Mouse (Mus musculus) kidney, adult 2 months (tissue): Measurements from ENCODE around the gene Bnip2. TPM values are rescaled to one million over a fixed set of nuclear protein-coding genes. Genes with fewer than 3 reads are reported as not detected.

Experiments
- DNase-seq: peaks from one replicate; pipeline ENCODE4 v3.0.0; 2021
- H3K27ac ChIP-seq: fragments of 200-500 bp; 2 replicates; pipeline ENCODE4 v1.5.1; 2012; ENCODE audit warnings: low read depth, low read length, control low read depth, inconsistent platforms; ENCODE audit not compliant: insufficient read depth
- H3K27me3 ChIP-seq: fragments of 200-500 bp; replicated peaks from 2 replicates; pipeline ENCODE4 v1.6.1; 2012; ENCODE audit warnings: mild to moderate bottlenecking, moderate library complexity, low read length, inconsistent platforms; ENCODE audit not compliant: control insufficient read depth, insufficient read depth
- H3K36me3 ChIP-seq: fragments of 200-500 bp; 2 replicates; pipeline ENCODE4 v1.6.1; 2012; ENCODE audit warnings: mild to moderate bottlenecking, moderate library complexity, low read length, inconsistent platforms; ENCODE audit not compliant: control insufficient read depth, insufficient read depth
- H3K4me1 ChIP-seq: fragments of 200-500 bp; 2 replicates; pipeline ENCODE4 v1.6.1; 2011; ENCODE audit warnings: low read length; ENCODE audit not compliant: control insufficient read depth, insufficient read depth
- H3K4me3 ChIP-seq: fragments of 200-500 bp; 2 replicates; pipeline ENCODE4 v1.5.1; 2011; ENCODE audit warnings: mild to moderate bottlenecking, low read depth, low read length, control low read depth; ENCODE audit not compliant: insufficient read depth
- CTCF ChIP-seq: fragments of 200-500 bp; conservative IDR thresholded peaks from 2 replicates; pipeline ENCODE4 v1.5.1; 2011; ENCODE audit warnings: low read depth, mild to moderate bottlenecking, control low read depth, low read length, moderate library complexity, mixed read lengths; ENCODE audit not compliant: insufficient read depth, insufficient read length
- POLR2A ChIP-seq: fragments of 200-500 bp; IDR thresholded peaks from one replicate; pipeline ENCODE4 v1.6.1; 2011; ENCODE audit warnings: low read depth, low read length, control low read depth
- WGBS: fragments of 180-500 bp; shearing (Covaris S2); methylation state at CpG from one replicate; pipeline ENCODE4 v1.1.7; 2018; 5-methylcytosine and 5-hydroxymethylcytosine counted together
- polyA plus RNA-seq: library from polyadenylated mRNA; depleted of rRNA; stranded (reverse); fragments of >200 nt; gene quantifications from 2 replicates; pipeline ENCODE4 v1.2.3, GENCODE M21; 2012

The Bnip2 gene
- polyA plus RNA-seq, 1 experiment: 19.0 TPM

DNA sequence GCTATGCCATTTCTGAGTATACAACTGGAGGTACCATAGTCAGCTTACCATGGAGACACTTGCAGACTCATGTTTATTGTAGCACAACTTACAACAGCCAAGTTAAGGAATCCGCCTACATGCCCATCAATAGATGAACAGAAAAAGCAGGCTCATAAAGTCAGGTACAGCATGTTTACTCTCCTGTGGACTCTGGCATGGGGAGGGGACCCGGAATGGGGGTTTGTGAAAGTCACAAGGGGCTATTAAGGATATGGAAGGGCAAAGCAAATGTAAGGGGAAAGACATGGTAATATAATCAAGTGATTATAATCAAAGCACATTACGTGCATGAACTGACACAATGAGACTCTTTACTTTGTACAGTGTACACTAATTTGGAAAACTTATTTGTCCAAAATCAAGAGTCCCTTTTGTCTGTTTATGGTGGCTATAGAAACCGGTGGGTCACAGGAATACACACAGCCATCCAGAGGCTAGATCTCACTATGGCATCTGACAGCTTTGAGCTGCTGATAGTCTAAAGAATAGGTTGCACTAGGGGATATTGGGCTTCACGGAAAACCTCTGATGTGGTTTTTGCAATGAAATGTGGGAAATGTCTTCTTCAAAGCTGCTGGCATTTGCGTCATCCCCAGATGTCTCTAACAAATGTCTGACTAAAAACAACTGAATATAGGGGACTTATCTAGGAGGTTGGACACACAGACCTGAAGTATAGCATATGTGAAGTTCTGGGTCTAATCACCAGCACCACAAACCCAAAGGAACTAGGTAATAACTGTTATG, 50.5 kb downstream of the Bnip2 start:
- Histone ChIP-seq H3K4me1 (no peaks in the 10 kb centered on the region), H3K27me3 (no peaks in the 10 kb centered on the region), H3K27ac (no peak overlapping the region), H3K36me3 (no peaks in the 10 kb centered on the region), H3K4me3 (no peak overlapping the region)
- DNase-seq: no peak
- no peak for TF ChIP-seq POLR2A
- 81% methylated on average over 6 of the region's 6 CpGs for WGBS

- Histone ChIP-seq H3K27me3 (no peaks in the 10 kb centered on the region), H3K36me3 (no peaks in the 10 kb centered on the region), H3K4me3 (no peak overlapping the region), H3K27ac (no peak overlapping the region), H3K4me1 (no peaks in the 10 kb centered on the region)
- 88% methylated on average over 11 of the region's 11 CpGs for WGBS
- no peak for TF ChIP-seq CTCF
- no peak for TF ChIP-seq POLR2A
- DNase-seq: no peak
Observed at GRCm38 (mm10) chr9:70040570-70040969, 51.3 kb downstream of the Bnip2 start.

DNA sequence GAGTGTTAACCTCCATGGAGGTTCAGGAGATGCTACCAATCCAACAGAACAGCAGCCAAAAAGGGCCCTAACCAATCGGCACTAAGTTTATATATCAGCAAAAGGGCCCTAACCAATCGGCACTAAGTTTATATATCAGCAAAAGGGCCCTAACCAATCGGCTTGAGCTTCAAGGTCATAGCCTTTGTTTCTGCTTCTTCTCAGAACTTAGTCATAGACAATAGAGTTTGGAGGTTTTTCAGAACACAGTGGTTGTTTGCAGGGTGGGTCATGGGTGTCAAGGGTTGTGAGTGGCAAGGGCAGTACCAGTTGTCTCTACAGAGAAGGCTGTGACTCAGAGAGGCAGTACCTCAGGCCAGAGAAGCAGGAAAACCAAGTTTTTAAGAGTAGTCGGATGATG, 52.9 kb downstream of the Bnip2 start:
- 98% methylated on average over 4 of the region's 4 CpGs for WGBS
- Histone ChIP-seq H3K27me3 (no peaks in the 10 kb centered on the region), H3K4me1 (no peaks in the 10 kb centered on the region), H3K27ac (no peak overlapping the region), H3K36me3 (no peaks in the 10 kb centered on the region), H3K4me3 (no peak overlapping the region)
- DNase-seq: no peak
- TF ChIP-seq CTCF (no peak), POLR2A (no peak)

DNA sequence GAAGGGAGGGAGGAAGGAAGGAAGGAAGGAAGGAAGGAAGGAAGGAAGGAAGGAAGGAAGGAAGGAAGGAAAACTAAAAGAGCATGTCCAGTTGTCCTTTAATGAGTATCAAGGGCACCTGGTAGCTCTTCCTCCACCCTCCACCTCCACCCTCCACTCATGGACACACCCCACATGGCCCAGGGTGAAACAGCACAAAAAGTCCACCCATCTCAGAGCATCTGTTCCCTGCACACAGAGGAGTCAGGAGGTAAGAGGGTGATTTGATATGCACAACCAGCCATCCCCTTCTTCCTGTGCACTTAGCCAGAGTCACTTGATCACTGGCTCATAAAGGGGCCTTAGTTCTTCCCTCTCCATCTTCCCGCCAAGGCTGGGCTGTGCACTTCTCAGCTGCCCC, 53.7 kb downstream of the Bnip2 start:
- 64% methylated on average over 1 of the region's 1 CpGs for WGBS
- Histone ChIP-seq H3K4me1 (no peaks in the 10 kb centered on the region), H3K4me3 (no peak overlapping the region), H3K27ac (no peak overlapping the region), H3K27me3 (no peaks in the 10 kb centered on the region), H3K36me3 (no peaks in the 10 kb centered on the region)
- no peak for DNase-seq
- TF ChIP-seq CTCF (no peak), POLR2A (no peak)

DNA sequence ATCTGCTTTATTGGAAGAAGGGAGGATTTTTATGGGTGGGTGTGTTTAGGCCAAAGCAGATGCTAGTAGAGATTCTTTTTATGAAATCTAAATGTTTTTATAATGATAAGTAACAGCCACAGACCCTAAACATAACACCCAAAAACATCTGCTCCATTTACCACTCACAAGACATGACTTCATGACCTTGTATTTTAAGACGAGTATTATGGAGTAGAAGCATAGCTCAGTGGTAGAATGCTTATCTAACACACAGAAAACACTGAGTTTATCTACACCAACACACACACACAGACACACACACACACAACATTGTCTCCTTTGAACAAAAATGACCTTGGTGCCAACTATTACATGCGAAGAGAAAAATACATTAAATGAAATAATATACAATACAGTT, 55.6 kb downstream of the Bnip2 start:
- WGBS: 82% methylated on average over 2 of the region's 2 CpGs
- Histone ChIP-seq H3K27ac (no peak overlapping the region), H3K27me3 (no peaks in the 10 kb centered on the region), H3K4me3 (no peak overlapping the region), H3K4me1 (no peaks in the 10 kb centered on the region), H3K36me3 (no peaks in the 10 kb centered on the region)
- DNase-seq: no peak
- no peak for TF ChIP-seq POLR2A
- no peak for TF ChIP-seq CTCF

GRCm38 (mm10) chr9:70046255-70046654, 57.0 kb downstream of the Bnip2 start:
- Histone ChIP-seq H3K27ac (no peak overlapping the region), H3K4me3 (no peak overlapping the region), H3K4me1 (no peaks in the 10 kb centered on the region), H3K27me3 (no peaks in the 10 kb centered on the region), H3K36me3 (no peaks in the 10 kb centered on the region)
- no peak for DNase-seq
- 92% methylated on average over 6 of the region's 6 CpGs for WGBS
- no peak for TF ChIP-seq POLR2A
- no peak for TF ChIP-seq CTCF

GRCm38 (mm10) chr9:70047839-70048238, 58.6 kb downstream of the Bnip2 start:
- Histone ChIP-seq H3K27ac (no peak overlapping the region), H3K36me3 (no peaks in the 10 kb centered on the region), H3K4me3 (no peak overlapping the region), H3K4me1 (no peaks in the 10 kb centered on the region), H3K27me3 (no peaks in the 10 kb centered on the region)
- WGBS: 49% methylated on average over 3 of the region's 3 CpGs
- DNase-seq: no peak
- TF ChIP-seq CTCF: no peak
- TF ChIP-seq POLR2A: no peak
